Mouse (Mus musculus): ENCODE results near the gene Ptpn14.
"Not testable (repeated sequence)": the region's sequence is repeated elsewhere in the genome, so short reads cannot be mapped to it uniquely, and the experiment has no call there.

Gene Ptpn14

GRCm38 (mm10) chr1:189727884-189728783 is at the start of gene Ptpn14:
TSS of gene Ptpn14 (plus strand) at chr1:189728268.
- DNase-seq (ENCODE audit: low read depth, low spot score), result peak; percentile 13

DNA sequence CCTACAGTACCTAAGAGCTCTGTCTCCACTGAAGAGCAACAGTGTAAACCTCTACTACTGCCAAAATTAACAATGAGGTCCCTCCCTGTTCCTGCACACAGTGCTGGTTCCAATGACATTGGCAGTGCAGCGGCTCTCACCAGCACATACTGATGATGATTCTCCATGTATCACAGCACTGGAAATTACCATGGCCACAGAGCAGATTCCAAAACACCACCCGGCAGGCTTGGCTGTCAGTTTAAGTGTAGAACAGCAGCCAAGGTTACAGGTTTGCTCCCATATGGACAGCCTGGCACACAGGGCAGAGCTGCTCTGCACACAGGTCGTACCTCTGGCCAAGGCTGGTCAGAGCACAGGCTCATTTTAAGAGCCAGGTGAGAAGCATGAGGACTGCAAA is 48.5 kb upstream of the Ptpn14 start:
- DNase-seq (ENCODE audit: low read depth, low spot score), result no peak

GRCm38 (mm10) chr1:189684786-189685415 is 43.2 kb upstream of the Ptpn14 start:
- DNase-seq (ENCODE audit: low read depth, low spot score), result no peak

DNA sequence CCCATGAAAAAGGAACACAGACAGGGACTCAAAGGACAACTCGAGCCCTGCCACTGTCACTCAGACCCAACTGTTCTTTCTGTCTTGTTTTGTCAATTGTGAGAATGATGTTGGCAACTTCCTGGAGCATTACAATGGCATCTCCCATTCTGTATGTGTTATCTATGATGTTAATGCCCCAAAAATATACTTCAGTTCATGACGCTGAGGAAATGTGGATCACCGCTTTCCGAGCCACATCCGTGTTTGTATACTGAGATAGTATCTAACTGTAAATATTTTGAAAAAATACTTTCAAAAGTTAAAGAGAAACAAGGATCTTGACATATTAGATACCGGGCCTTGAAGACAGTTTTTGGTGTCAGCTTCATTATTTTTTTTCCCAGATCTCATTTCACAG is 42.0 kb upstream of the Ptpn14 start:
- DNase-seq (ENCODE audit: low read depth, low spot score), result no peak

GRCm38 (mm10) chr1:189687654-189688387 is 40.2 kb upstream of the Ptpn14 start, which contains the start of gene Cenpf:
TSS of gene Cenpf (minus strand) at chr1:189688086.
- peak; percentile 99 for DNase-seq (ENCODE audit: low read depth, low spot score)

GRCm38 (mm10) chr1:189688388-189688750 is 39.7 kb upstream of the Ptpn14 start:
- DNase-seq (ENCODE audit: low read depth, low spot score), result no peak

GRCm38 (mm10) chr1:189689050-189689833 is 38.8 kb upstream of the Ptpn14 start:
- DNase-seq (ENCODE audit: low read depth, low spot score), result no peak

GRCm38 (mm10) chr1:189692442-189692841 is 35.6 kb upstream of the Ptpn14 start:
- not testable (repeated sequence) for DNase-seq (ENCODE audit: low read depth, low spot score)

DNA sequence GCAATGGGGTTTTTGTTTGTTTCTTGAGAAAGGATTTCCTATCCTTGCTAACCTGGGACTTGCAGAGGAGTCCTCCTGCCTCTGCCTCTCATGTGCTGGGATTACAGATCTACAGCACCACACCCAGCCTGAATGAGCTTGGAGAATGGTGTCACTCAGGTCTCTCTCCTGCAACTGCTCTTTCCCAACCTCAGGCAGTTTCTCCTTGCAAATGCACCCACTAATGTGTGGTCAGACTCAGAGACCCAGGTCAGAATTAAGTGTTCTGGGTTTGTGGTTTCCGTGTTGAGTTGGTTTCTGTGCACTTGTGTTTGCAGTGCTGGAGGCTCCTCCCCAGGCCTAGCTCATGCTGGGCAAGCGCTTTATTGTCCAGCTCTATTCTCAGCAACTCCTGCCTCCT is 33.7 kb upstream of the Ptpn14 start:
- no peak for DNase-seq (ENCODE audit: low read depth, low spot score)

GRCm38 (mm10) chr1:189695321-189695720 is 32.7 kb upstream of the Ptpn14 start:
- no peak for DNase-seq (ENCODE audit: low read depth, low spot score)

- DNase-seq (ENCODE audit: low read depth, low spot score), result no peak
Observed at GRCm38 (mm10) chr1:189698416-189698815, 29.7 kb upstream of the Ptpn14 start.

DNA sequence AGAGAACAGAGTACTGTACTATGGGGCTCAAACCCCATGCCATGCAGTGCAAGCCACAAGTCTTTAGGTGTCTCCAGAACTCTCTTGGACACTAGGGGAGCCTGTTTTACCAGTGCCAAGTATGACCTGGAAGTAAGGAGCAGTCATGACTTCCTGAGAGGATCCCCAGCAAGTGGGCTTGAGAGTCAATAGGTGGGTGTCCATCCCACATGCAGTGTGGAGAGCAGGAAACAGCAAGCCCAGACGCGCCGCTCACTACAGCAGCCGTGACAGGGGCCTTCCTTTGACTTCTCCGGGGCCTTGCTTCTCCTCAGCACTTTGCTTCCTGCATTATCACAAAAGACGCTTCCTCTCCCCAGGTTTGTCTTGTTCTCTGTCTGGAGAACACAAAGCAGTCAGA is 27.9 kb upstream of the Ptpn14 start:
- no peak for DNase-seq (ENCODE audit: low read depth, low spot score)

GRCm38 (mm10) chr1:189700990-189701389 is 27.1 kb upstream of the Ptpn14 start:
- DNase-seq (ENCODE audit: low read depth, low spot score), result peak; percentile 79

GRCm38 (mm10) chr1:189703156-189703555 is 24.9 kb upstream of the Ptpn14 start:
- DNase-seq (ENCODE audit: low read depth, low spot score), result peak; percentile 60

DNA sequence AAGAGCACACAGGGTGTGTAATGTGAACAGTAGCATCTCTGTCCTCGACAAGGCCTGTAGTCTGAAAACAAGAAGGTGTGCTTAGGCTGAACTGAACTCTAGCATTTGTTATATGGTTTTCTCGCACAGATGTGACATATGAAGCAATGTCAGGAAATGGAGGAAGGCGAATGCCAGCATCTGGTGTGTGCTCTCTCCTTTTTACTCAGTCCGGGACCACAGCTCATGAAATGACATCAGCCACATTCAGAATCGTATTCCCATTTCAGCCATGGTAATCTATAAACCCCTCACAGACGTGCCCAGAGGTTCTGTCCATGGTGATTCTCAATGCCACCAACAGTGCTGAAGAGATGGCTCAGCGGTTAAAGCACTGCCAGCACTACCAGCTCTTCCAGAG is 24.5 kb upstream of the Ptpn14 start:
- DNase-seq (ENCODE audit: low read depth, low spot score), result no peak

GRCm38 (mm10) chr1:189706040-189706645 is 21.9 kb upstream of the Ptpn14 start:
- no peak for DNase-seq (ENCODE audit: low read depth, low spot score)

GRCm38 (mm10) chr1:189707014-189707413 is 21.1 kb upstream of the Ptpn14 start:
- DNase-seq (ENCODE audit: low read depth, low spot score), result no peak

- no peak for DNase-seq (ENCODE audit: low read depth, low spot score)
Observed at GRCm38 (mm10) chr1:189707419-189707818, 20.6 kb upstream of the Ptpn14 start.

DNA sequence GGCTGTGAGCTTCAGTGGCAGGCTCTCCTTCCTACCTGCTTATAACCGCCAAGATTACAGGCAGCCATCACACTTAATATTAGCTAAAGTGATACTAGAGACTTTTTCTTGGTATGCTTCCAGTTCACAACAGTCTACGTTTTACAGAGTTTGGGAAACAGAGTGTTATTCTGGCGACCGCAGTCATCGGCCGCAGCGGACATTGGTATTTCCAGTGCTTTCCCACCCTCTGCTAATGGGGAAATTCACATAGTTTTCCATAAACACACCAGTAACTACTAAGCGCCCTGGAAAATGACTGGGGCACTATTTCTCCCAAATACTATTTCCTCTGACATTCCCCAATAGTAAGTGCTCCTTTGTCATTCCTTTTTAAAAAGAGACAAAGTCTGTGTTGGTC is 19.1 kb upstream of the Ptpn14 start:
- DNase-seq (ENCODE audit: low read depth, low spot score), result no peak

DNA sequence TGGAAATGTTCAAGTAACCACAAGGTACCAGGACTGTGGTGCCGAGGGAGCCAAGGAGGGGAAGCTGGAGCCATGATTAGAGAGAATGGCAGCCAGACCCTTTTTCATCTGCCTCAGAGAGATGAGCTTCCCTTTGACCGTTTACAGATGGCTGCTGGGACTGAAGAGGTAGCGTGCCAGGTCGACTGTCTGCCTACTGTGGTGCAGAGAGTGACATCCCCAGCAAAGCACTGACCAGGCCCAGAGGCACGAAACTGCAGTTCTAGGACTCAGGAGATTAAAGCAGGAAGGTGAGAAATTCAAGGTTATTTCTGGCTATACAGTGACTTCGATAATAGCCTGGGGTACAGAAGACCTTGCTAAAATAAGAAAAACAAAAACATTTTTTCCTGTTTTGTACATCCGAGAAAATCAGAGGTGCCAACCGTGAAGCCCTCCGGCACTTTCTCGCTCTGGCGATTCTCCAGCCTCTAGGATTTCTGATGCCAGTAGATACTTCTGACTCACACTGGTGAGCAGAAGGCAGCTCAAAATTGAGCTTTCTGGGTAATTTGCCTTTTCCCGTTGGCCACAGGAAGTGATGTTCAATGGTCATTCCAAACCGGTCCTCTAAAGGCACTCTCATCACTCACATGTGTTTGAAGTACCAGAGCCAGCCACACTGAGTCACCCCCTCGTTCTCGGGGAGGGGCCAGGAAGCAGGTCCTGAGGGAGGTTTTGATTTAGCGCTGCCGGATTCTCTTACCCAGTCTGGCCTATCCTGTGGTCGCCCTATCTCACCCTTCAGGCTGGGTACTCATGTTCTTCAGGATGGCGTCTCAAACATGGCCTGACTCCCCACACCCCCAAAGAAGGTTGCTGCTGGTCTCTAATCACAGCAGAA is 11.9 kb upstream of the Ptpn14 start:
- DNase-seq (ENCODE audit: low read depth, low spot score), result no peak

Measured in CD4-positive, CD25-positive, alpha-beta regulatory T cell, adult 2 months (primary cell).